Mouse (Mus musculus): Measurements from ENCODE around the gene Xpo6.

DNA sequence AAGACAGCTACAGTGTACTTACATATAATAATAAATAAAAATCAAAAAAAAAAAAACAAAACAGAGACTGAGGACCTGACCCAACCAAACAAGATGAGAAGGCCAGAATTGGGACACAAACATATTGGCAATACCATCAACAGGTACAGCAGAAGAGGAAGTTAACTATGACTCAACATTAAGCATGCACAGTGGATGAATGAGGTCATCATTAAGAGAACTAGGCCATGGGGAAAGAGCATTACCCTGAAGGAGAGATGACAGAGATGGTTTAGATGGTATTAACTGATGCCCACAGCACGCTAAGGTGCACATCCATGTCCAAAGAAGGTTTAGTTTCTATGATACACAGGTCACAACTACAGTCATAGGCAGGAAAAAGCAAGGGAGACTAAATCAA lies 6.1 kb downstream of the Xpo6 start:
- TF ChIP-seq CTCF (IDR thresholded peaks at IDR 0.05; ENCODE audit: borderline replicate concordance, insufficient read depth, low read depth, low read length) (no peak), POLR2A (IDR thresholded peaks at IDR 0.05; ENCODE audit: borderline replicate concordance, insufficient read depth, low read length) (no peak)
